Mouse (Mus musculus): Measurements from ENCODE around the gene Mrgprf. TPM values are rescaled to one million over a fixed set of nuclear protein-coding genes. Genes with fewer than 3 reads are reported as not detected.
A peak's percentile ranks its signal among the peaks of the same experiment; 100 is the strongest.

The Mrgprf gene
- polyA plus RNA-seq, 1 experiment from 2014 or later = 2.2 TPM

DNA sequence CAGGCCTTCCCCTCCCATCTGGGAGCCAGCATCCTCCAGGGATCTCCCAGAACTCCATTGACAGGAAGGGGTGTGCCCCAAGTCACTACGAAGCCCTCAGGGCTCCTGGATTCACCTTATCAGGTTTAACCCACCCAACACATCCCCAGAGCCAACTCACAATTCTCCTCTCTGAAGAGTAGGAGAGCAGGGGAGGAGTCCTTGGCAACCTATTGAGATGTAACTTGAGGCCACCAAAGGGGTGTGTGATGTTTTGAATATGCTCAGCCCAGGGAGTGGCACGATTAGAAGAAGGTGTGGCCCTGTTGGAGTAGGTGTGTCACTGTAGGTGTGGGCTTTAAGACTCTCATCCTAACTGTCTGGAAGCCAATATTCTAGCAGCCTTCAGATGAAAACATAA is 25.1 kb downstream of the Mrgprf start:
- H3K27ac ChIP-seq (ENCODE audit: low read depth, low read length) = no peak overlapping the region
- WGBS = 43% methylated on average over 2 of the region's 2 CpGs
- H3K9ac ChIP-seq (ENCODE audit: low read depth, low read length) = no peak overlapping the region
- H3K4me3 ChIP-seq (ENCODE audit: low read length) = no peak overlapping the region
- no peak overlapping the region for H3K4me2 ChIP-seq (replicated peaks; ENCODE audit: low read depth, low read length)
- no peaks in the 10 kb centered on the region for H3K9me3 ChIP-seq (ENCODE audit: control insufficient read depth, low read length)
- ATAC-seq (ENCODE audit: low FRiP score, low TSS enrichment) = no peak
- H3K36me3 ChIP-seq (ENCODE audit: control insufficient read depth, insufficient read depth, low read length) = no peaks in the 10 kb centered on the region
- H3K27me3 ChIP-seq (ENCODE audit: control insufficient read depth, insufficient read depth, low read length) = no peaks in the 10 kb centered on the region
- H3K4me1 ChIP-seq (ENCODE audit: control insufficient read depth, insufficient read depth, low read length) = peaks cover 6% of the 10 kb centered on the region; the same call in 1 of the 2 replicates

DNA sequence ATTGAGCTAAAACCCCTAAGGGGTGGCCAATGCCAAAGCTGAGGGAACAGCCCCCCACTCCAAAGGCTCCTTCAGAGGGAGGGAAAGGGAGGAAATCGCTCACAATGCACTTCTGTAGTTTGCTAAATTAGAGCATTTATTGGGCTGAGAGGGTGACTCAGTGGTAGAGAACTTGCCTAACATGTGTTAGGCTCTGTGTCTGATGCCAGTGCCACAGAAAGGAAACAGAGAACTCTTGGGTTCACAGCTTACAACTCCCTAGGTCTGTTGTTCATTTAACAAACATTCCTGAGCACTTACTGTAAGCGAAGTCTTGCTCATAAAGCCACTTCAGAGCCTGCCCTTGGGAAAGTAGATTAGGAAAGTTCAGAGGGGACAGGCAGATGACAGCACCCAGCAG is 29.4 kb downstream of the Mrgprf start:
- WGBS = 52% methylated on average over 2 of the region's 2 CpGs
- ATAC-seq (ENCODE audit: low FRiP score, low TSS enrichment) = no peak
- H3K27ac ChIP-seq (ENCODE audit: low read depth, low read length) = no peak overlapping the region
- no peak overlapping the region for H3K4me2 ChIP-seq (replicated peaks; ENCODE audit: low read depth, low read length)
- H3K27me3 ChIP-seq (ENCODE audit: control insufficient read depth, insufficient read depth, low read length) = no peaks in the 10 kb centered on the region
- no peak overlapping the region for H3K4me3 ChIP-seq (ENCODE audit: low read length)
- peaks cover 10% of the 10 kb centered on the region for H3K4me1 ChIP-seq (ENCODE audit: control insufficient read depth, insufficient read depth, low read length)
- H3K36me3 ChIP-seq (ENCODE audit: control insufficient read depth, insufficient read depth, low read length) = no peaks in the 10 kb centered on the region
- no peak overlapping the region for H3K9ac ChIP-seq (ENCODE audit: low read depth, low read length)
- H3K9me3 ChIP-seq (ENCODE audit: control insufficient read depth, low read length) = no peaks in the 10 kb centered on the region

DNA sequence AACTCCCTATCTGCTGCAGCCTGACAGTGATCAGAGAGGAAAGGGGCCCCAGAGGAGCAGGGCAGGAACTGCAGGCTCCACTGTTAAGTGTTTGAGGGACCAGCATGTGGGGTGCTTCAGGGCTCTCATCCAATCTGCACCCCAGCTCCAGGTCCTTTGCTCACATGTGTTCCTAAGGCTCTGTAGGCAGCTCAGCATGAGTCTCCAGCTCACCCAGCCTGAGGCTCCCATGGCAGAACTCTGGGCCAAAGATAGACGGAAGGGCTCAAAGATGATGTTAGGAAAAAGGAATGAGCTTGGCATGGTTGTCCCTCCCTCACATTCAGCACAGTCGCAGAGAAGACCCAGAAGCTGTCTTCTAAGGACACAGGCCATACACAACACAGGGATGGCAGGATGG is 30.0 kb downstream of the Mrgprf start:
- H3K27ac ChIP-seq (ENCODE audit: low read depth, low read length) = no peak overlapping the region
- H3K4me1 ChIP-seq (ENCODE audit: control insufficient read depth, insufficient read depth, low read length) = peaks cover 10% of the 10 kb centered on the region
- no peak overlapping the region for H3K4me2 ChIP-seq (replicated peaks; ENCODE audit: low read depth, low read length)

GRCm38 (mm10) chr7:145332376-145333041 is 31.9 kb downstream of the Mrgprf start:
- no peaks in the 10 kb centered on the region for H3K27me3 ChIP-seq (ENCODE audit: control insufficient read depth, insufficient read depth, low read length)
- 35% methylated on average over 1 of the region's 1 CpGs for WGBS
- H3K4me1 ChIP-seq (ENCODE audit: control insufficient read depth, insufficient read depth, low read length) = peaks cover 10% of the 10 kb centered on the region
- no peak overlapping the region for H3K4me2 ChIP-seq (replicated peaks; ENCODE audit: low read depth, low read length)
- ATAC-seq (ENCODE audit: low FRiP score, low TSS enrichment) = peak; percentile 58
- H3K9ac ChIP-seq (ENCODE audit: low read depth, low read length) = no peak overlapping the region
- H3K9me3 ChIP-seq (ENCODE audit: control insufficient read depth, low read length) = no peaks in the 10 kb centered on the region
- no peaks in the 10 kb centered on the region for H3K36me3 ChIP-seq (ENCODE audit: control insufficient read depth, insufficient read depth, low read length)
- H3K27ac ChIP-seq (ENCODE audit: low read depth, low read length) = no peak overlapping the region
- no peak overlapping the region for H3K4me3 ChIP-seq (ENCODE audit: low read length)

More for the DNA sequence above, 30.0 kb downstream of the Mrgprf start:
- no peak overlapping the region for H3K4me3 ChIP-seq (ENCODE audit: low read length)
- no peaks in the 10 kb centered on the region for H3K36me3 ChIP-seq (ENCODE audit: control insufficient read depth, insufficient read depth, low read length)
- no peaks in the 10 kb centered on the region for H3K9me3 ChIP-seq (ENCODE audit: control insufficient read depth, low read length)
- 77% methylated on average over 2 of the region's 2 CpGs for WGBS
- no peak overlapping the region for H3K9ac ChIP-seq (ENCODE audit: low read depth, low read length)
- no peak for ATAC-seq (ENCODE audit: low FRiP score, low TSS enrichment)
- no peaks in the 10 kb centered on the region for H3K27me3 ChIP-seq (ENCODE audit: control insufficient read depth, insufficient read depth, low read length)

GRCm38 (mm10) chr7:145333936-145334335 is 33.3 kb downstream of the Mrgprf start:
- no peak for ATAC-seq (ENCODE audit: low FRiP score, low TSS enrichment)
- H3K27me3 ChIP-seq (ENCODE audit: control insufficient read depth, insufficient read depth, low read length) = no peaks in the 10 kb centered on the region
- peaks cover 10% of the 10 kb centered on the region for H3K4me1 ChIP-seq (ENCODE audit: control insufficient read depth, insufficient read depth, low read length)
- WGBS = 86% methylated on average over 6 of the region's 6 CpGs
- no peaks in the 10 kb centered on the region for H3K9me3 ChIP-seq (ENCODE audit: control insufficient read depth, low read length)
- no peaks in the 10 kb centered on the region for H3K36me3 ChIP-seq (ENCODE audit: control insufficient read depth, insufficient read depth, low read length)
- H3K9ac ChIP-seq (ENCODE audit: low read depth, low read length) = no peak overlapping the region
- no peak overlapping the region for H3K4me3 ChIP-seq (ENCODE audit: low read length)
- no peak overlapping the region for H3K27ac ChIP-seq (ENCODE audit: low read depth, low read length)
- H3K4me2 ChIP-seq (replicated peaks; ENCODE audit: low read depth, low read length) = no peak overlapping the region

DNA sequence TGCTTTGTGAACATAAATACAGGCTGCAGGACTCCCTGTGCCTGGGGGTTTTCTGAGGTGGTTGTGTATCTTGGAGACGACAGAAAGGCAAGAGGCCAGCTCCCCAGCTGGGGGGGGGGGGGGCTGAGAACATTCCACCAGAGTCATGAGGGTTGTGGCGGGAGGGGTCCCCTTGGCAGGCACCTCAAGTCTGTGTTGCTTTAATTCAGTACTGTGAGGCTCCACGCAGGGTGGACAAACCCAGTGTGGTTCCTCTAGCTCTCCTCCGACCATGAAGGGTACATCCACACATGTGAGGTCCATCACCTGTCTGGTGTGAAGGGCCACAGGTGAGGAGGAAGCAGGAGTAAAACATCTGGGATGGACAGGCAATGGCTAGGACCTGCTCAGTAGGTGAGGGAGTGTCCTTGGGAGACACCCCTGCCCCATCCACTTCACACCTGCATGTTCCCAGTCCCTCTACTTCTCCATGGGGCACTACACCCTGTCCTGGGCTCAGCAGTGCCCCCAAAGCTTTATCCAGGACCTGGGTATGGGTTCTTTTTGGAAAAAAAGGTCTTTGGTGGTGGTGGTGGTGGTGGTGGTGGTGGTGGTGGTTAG is 33.9 kb downstream of the Mrgprf start:
- no peak for ATAC-seq (ENCODE audit: low FRiP score, low TSS enrichment)
- Histone ChIP-seq H3K4me3 (ENCODE audit: low read length) (no peak overlapping the region), H3K36me3 (ENCODE audit: control insufficient read depth, insufficient read depth, low read length) (no peaks in the 10 kb centered on the region), H3K4me1 (ENCODE audit: control insufficient read depth, insufficient read depth, low read length) (peaks cover 10% of the 10 kb centered on the region), H3K9ac (ENCODE audit: low read depth, low read length) (no peak overlapping the region), H3K9me3 (ENCODE audit: control insufficient read depth, low read length) (no peaks in the 10 kb centered on the region), H3K27me3 (ENCODE audit: control insufficient read depth, insufficient read depth, low read length) (no peaks in the 10 kb centered on the region), H3K4me2 (replicated peaks; ENCODE audit: low read depth, low read length) (no peak overlapping the region), H3K27ac (ENCODE audit: low read depth, low read length) (no peak overlapping the region)
- WGBS = 63% methylated on average over 4 of the region's 4 CpGs

GRCm38 (mm10) chr7:145335199-145335598 is 34.6 kb downstream of the Mrgprf start:
- no peak overlapping the region for H3K4me3 ChIP-seq (ENCODE audit: low read length)
- H3K4me1 ChIP-seq (ENCODE audit: control insufficient read depth, insufficient read depth, low read length) = peaks cover 4% of the 10 kb centered on the region
- H3K9me3 ChIP-seq (ENCODE audit: control insufficient read depth, low read length) = no peaks in the 10 kb centered on the region
- H3K36me3 ChIP-seq (ENCODE audit: control insufficient read depth, insufficient read depth, low read length) = no peaks in the 10 kb centered on the region
- no peak overlapping the region for H3K9ac ChIP-seq (ENCODE audit: low read depth, low read length)
- ATAC-seq (ENCODE audit: low FRiP score, low TSS enrichment) = no peak
- no peak overlapping the region for H3K4me2 ChIP-seq (replicated peaks; ENCODE audit: low read depth, low read length)
- no peak overlapping the region for H3K27ac ChIP-seq (ENCODE audit: low read depth, low read length)
- H3K27me3 ChIP-seq (ENCODE audit: control insufficient read depth, insufficient read depth, low read length) = no peaks in the 10 kb centered on the region

- Histone ChIP-seq H3K4me3 (ENCODE audit: low read length) (no peak overlapping the region), H3K27ac (ENCODE audit: low read depth, low read length) (no peak overlapping the region), H3K4me1 (ENCODE audit: control insufficient read depth, insufficient read depth, low read length) (peaks cover 4% of the 10 kb centered on the region; the same call in 1 of the 2 replicates), H3K9me3 (ENCODE audit: control insufficient read depth, low read length) (no peaks in the 10 kb centered on the region), H3K4me2 (replicated peaks; ENCODE audit: low read depth, low read length) (no peak overlapping the region), H3K27me3 (ENCODE audit: control insufficient read depth, insufficient read depth, low read length) (no peaks in the 10 kb centered on the region), H3K36me3 (ENCODE audit: control insufficient read depth, insufficient read depth, low read length) (no peaks in the 10 kb centered on the region), H3K9ac (ENCODE audit: low read depth, low read length) (no peak overlapping the region)
- WGBS = 80% methylated on average over 3 of the region's 3 CpGs
- no peak for ATAC-seq (ENCODE audit: low FRiP score, low TSS enrichment)
These were observed 35.1 kb downstream of the Mrgprf start for GRCm38 (mm10) chr7:145335616-145336332.

- H3K4me1 ChIP-seq (ENCODE audit: control insufficient read depth, insufficient read depth, low read length) = peaks cover 4% of the 10 kb centered on the region; the same call in 1 of the 2 replicates
- no peak for ATAC-seq (ENCODE audit: low FRiP score, low TSS enrichment)
- no peak overlapping the region for H3K4me2 ChIP-seq (replicated peaks; ENCODE audit: low read depth, low read length)
- H3K36me3 ChIP-seq (ENCODE audit: control insufficient read depth, insufficient read depth, low read length) = no peaks in the 10 kb centered on the region
- H3K9ac ChIP-seq (ENCODE audit: low read depth, low read length) = no peak overlapping the region
- no peak overlapping the region for H3K4me3 ChIP-seq (ENCODE audit: low read length)
- 72% methylated on average over 2 of the region's 2 CpGs for WGBS
- no peak overlapping the region for H3K27ac ChIP-seq (ENCODE audit: low read depth, low read length)
- H3K9me3 ChIP-seq (ENCODE audit: control insufficient read depth, low read length) = no peaks in the 10 kb centered on the region
- no peaks in the 10 kb centered on the region for H3K27me3 ChIP-seq (ENCODE audit: control insufficient read depth, insufficient read depth, low read length)
These were observed 37.3 kb downstream of the Mrgprf start for GRCm38 (mm10) chr7:145337889-145338288.

Data from kidney, embryonic 14.5 days (tissue).